Mouse (Mus musculus): ENCODE data around the gene S100a10. TPM values are rescaled to one million over a fixed set of nuclear protein-coding genes. Genes with fewer than 3 reads are reported as not detected.

The S100a10 gene
- polyA plus RNA-seq (2015; fragmentation: Nextera tagmentation; extraction: Ambion mirVana), result 168 and 205 TPM in 2 replicates

GRCm38 (mm10) chr3:93554981-93555877 is at the start of gene S100a10:
Gene S100a10, plus strand, starts transcription at chr3:93555080.
- peak within 1 kb of the TSS; percentile 63 for H3K9ac ChIP-seq
- peak; percentile 84 for ATAC-seq (ENCODE audit: low FRiP score, low read depth)
- peak within 1 kb of the TSS; percentile 98 for H3K4me2 ChIP-seq
- H3K27me3 ChIP-seq, result 0 out of 2 replicates have a peak, but pooled peaks cover 5% of the 10 kb centered on the region
- H3K4me3 ChIP-seq, result peak within 1 kb of the TSS; percentile 63
- no peaks in the 10 kb centered on the region for H3K9me3 ChIP-seq
- H3K27ac ChIP-seq (replicated peaks), result peak within 1 kb of the TSS; percentile 70
- WGBS, result 3% methylated on average over 35 of the region's 39 CpGs
- no peaks in the 10 kb centered on the region for H3K36me3 ChIP-seq
- peaks cover 6% of the 10 kb centered on the region for H3K4me1 ChIP-seq (replicated peaks)

GRCm38 (mm10) chr3:93505960-93506863 is 48.7 kb upstream of the S100a10 start:
- Histone ChIP-seq H3K4me2 (peak overlapping the region; percentile 25), H3K4me3 (no peak overlapping the region), H3K27ac (replicated peaks) (no peak overlapping the region), H3K27me3 (no peaks in the 10 kb centered on the region), H3K9me3 (no peaks in the 10 kb centered on the region), H3K4me1 (replicated peaks) (no peaks in the 10 kb centered on the region), H3K9ac (no peak overlapping the region), H3K36me3 (no peaks in the 10 kb centered on the region)
- WGBS, result 47% methylated on average over 30 of the region's 30 CpGs
- no peak for ATAC-seq (ENCODE audit: low FRiP score, low read depth)

GRCm38 (mm10) chr3:93506881-93507325 is 48.0 kb upstream of the S100a10 start:
- ATAC-seq (ENCODE audit: low FRiP score, low read depth), result no peak
- WGBS, result 79% methylated on average over 5 of the region's 5 CpGs
- Histone ChIP-seq H3K27ac (replicated peaks) (no peak overlapping the region), H3K4me1 (replicated peaks) (no peaks in the 10 kb centered on the region), H3K9me3 (no peaks in the 10 kb centered on the region), H3K4me3 (no peak overlapping the region), H3K9ac (no peak overlapping the region), H3K36me3 (no peaks in the 10 kb centered on the region), H3K27me3 (no peaks in the 10 kb centered on the region), H3K4me2 (no peak overlapping the region)

GRCm38 (mm10) chr3:93509301-93509700 is 45.6 kb upstream of the S100a10 start:
- H3K4me2 ChIP-seq, result no peak overlapping the region
- H3K36me3 ChIP-seq, result no peaks in the 10 kb centered on the region
- H3K9me3 ChIP-seq, result no peaks in the 10 kb centered on the region
- no peak overlapping the region for H3K9ac ChIP-seq
- no peak overlapping the region for H3K27ac ChIP-seq (replicated peaks)
- ATAC-seq (ENCODE audit: low FRiP score, low read depth), result no peak
- no peaks in the 10 kb centered on the region for H3K4me1 ChIP-seq (replicated peaks)
- 78% methylated on average over 1 of the region's 1 CpGs for WGBS
- no peak overlapping the region for H3K4me3 ChIP-seq
- H3K27me3 ChIP-seq, result no peaks in the 10 kb centered on the region

GRCm38 (mm10) chr3:93511036-93511435 is 43.8 kb upstream of the S100a10 start:
- no peaks in the 10 kb centered on the region for H3K9me3 ChIP-seq
- H3K4me2 ChIP-seq, result no peak overlapping the region
- no peak overlapping the region for H3K4me3 ChIP-seq
- no peaks in the 10 kb centered on the region for H3K4me1 ChIP-seq (replicated peaks)
- H3K27me3 ChIP-seq, result no peaks in the 10 kb centered on the region
- no peak overlapping the region for H3K9ac ChIP-seq
- H3K36me3 ChIP-seq, result no peaks in the 10 kb centered on the region
- 82% methylated on average over 1 of the region's 1 CpGs for WGBS
- ATAC-seq (ENCODE audit: low FRiP score, low read depth), result no peak
- H3K27ac ChIP-seq (replicated peaks), result no peak overlapping the region

GRCm38 (mm10) chr3:93511801-93512200 is 43.1 kb upstream of the S100a10 start:
- H3K9me3 ChIP-seq, result no peaks in the 10 kb centered on the region
- H3K9ac ChIP-seq, result no peak overlapping the region
- ATAC-seq (ENCODE audit: low FRiP score, low read depth), result no peak
- no peak overlapping the region for H3K4me2 ChIP-seq
- H3K4me3 ChIP-seq, result no peak overlapping the region
- H3K4me1 ChIP-seq (replicated peaks), result no peaks in the 10 kb centered on the region
- 95% methylated on average over 1 of the region's 1 CpGs for WGBS
- no peaks in the 10 kb centered on the region for H3K27me3 ChIP-seq
- H3K27ac ChIP-seq (replicated peaks), result no peak overlapping the region
- no peaks in the 10 kb centered on the region for H3K36me3 ChIP-seq

- Histone ChIP-seq H3K27ac (replicated peaks) (no peak overlapping the region), H3K4me2 (no peak overlapping the region), H3K9ac (no peak overlapping the region), H3K9me3 (no peaks in the 10 kb centered on the region), H3K27me3 (no peaks in the 10 kb centered on the region), H3K4me1 (replicated peaks) (no peaks in the 10 kb centered on the region), H3K36me3 (no peaks in the 10 kb centered on the region), H3K4me3 (no peak overlapping the region)
- 84% methylated on average over 7 of the region's 7 CpGs for WGBS
- ATAC-seq (ENCODE audit: low FRiP score, low read depth), result no peak
Observed at GRCm38 (mm10) chr3:93512386-93513101, 42.3 kb upstream of the S100a10 start.

- Histone ChIP-seq H3K4me3 (no peak overlapping the region), H3K4me2 (no peak overlapping the region), H3K9me3 (no peaks in the 10 kb centered on the region), H3K4me1 (replicated peaks) (no peaks in the 10 kb centered on the region), H3K27me3 (no peaks in the 10 kb centered on the region), H3K36me3 (no peaks in the 10 kb centered on the region), H3K27ac (replicated peaks) (no peak overlapping the region), H3K9ac (no peak overlapping the region)
- no peak for ATAC-seq (ENCODE audit: low FRiP score, low read depth)
- 97% methylated on average over 3 of the region's 3 CpGs for WGBS
Observed at GRCm38 (mm10) chr3:93514628-93515027, 40.3 kb upstream of the S100a10 start.

GRCm38 (mm10) chr3:93517343-93517742 is 37.5 kb upstream of the S100a10 start:
- WGBS, result 90% methylated on average over 2 of the region's 2 CpGs
- Histone ChIP-seq H3K27ac (replicated peaks) (no peak overlapping the region), H3K9me3 (no peaks in the 10 kb centered on the region), H3K27me3 (no peaks in the 10 kb centered on the region; the same call in 1 of the 2 replicates), H3K36me3 (no peaks in the 10 kb centered on the region), H3K9ac (no peak overlapping the region), H3K4me1 (replicated peaks) (peaks cover 11% of the 10 kb centered on the region; the same call in 1 of the 2 replicates), H3K4me3 (no peak overlapping the region), H3K4me2 (no peak overlapping the region)
- ATAC-seq (ENCODE audit: low FRiP score, low read depth), result no peak

GRCm38 (mm10) chr3:93519856-93520329 is 35.0 kb upstream of the S100a10 start:
- no peaks in the 10 kb centered on the region for H3K36me3 ChIP-seq
- ATAC-seq (ENCODE audit: low FRiP score, low read depth), result 0 out of 2 replicates have a peak, but pooled peaks have one; percentile 5
- no peaks in the 10 kb centered on the region for H3K9me3 ChIP-seq
- WGBS, result 58% methylated on average over 5 of the region's 5 CpGs
- H3K27me3 ChIP-seq, result no peaks in the 10 kb centered on the region; the same call in 1 of the 2 replicates
- no peak overlapping the region for H3K27ac ChIP-seq (replicated peaks)
- H3K4me3 ChIP-seq, result peak overlapping the region; percentile 47; the same call in 1 of the 2 replicates
- H3K9ac ChIP-seq, result no peak overlapping the region
- H3K4me1 ChIP-seq (replicated peaks), result peaks cover 11% of the 10 kb centered on the region; the same call in 1 of the 2 replicates
- H3K4me2 ChIP-seq, result peak overlapping the region; percentile 82

All from hindbrain, embryonic 15.5 days (tissue).